Comparison of ENCODE assay signal across 8 mouse cellular contexts in the genomic region with DNA sequence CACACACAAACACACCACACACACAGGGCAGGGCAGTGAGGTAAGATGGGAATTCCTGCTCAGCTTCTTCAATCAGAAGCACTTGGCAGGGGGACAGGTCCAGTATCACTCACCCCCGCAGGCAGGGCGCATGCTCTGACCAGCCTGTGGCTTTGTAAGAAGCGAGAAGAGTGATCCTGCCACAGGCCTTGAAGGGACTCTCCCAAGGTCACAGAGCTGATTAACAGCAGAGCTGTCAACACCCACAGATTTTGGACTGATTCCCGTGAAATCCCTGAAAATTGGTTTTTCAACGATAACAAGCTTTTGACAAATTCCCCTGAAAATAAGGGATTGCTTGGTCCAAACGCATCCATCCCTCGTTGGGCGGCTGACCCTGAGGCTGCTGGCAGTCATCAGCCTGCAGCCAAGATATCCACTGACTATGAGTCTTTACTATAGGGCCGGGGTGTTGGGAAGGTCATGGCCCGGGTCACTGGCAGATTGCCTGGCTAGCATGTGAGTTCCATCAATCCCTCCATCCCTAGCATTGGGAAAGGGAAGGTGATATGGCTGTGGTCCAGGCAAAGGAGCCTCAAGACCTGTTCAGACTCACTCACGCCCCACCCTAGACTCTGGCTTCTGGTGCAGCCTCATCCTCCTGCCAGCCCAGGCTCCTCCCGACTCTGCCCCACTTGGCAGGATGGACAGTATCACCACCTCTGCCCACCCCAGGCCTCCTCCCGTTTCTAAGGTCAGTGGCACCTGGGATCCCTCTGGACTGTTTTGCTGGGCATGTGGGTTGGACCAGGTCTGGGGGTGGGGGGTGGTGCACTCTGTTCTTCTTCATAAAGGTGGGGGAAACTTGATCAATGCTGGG. TPM values are rescaled to one million over a fixed set of nuclear protein-coding genes. Genes with fewer than 3 reads are reported as not detected.
DNase-seq lines count a peak whose midpoint lies in the region; ATAC-seq and TF ChIP-seq lines count a peak whose summit lies in the region.
"Had no signal": no experiment of that assay in that cellular context is flagged by ENCODE, and none has a peak within 500 bp of the region (broad histone marks: within the 10 kb centered on the region; RNA-seq: fewer than 3 reads in every experiment).

No protein-coding gene starts in this region.

- peaks cover 17% of the 10 kb centered on the region for H3K4me1 ChIP-seq in lung, embryonic 14.5 days (ENCODE audit: insufficient read depth)

- no peak for TF ChIP-seq CTCF in lung, embryonic 14.5 days (IDR thresholded peaks at IDR 0.05; ENCODE audit: low read depth)

- DNase-seq in lung, embryonic 14.5 days = peak; percentile 44
- no peak for DNase-seq in lung, postnatal 36 days
- DNase-seq in fibroblast of lung, adult 2 months (ENCODE audit: low read depth) = peak; percentile 24
- peak; percentile 53 to 81 for DNase-seq in kidney, adult 8-10 months
- DNase-seq in testis, postnatal 10 days (ENCODE audit: low spot score) = peak; percentile 73
- DNase-seq in left cerebral cortex, adult 11 months (ENCODE audit: low spot score) = no peak
- no peak for DNase-seq in spleen, postnatal 14 days (ENCODE audit: low spot score in 2 of 2)

- H3K27ac ChIP-seq in lung, embryonic 14.5 days (ENCODE audit: low read depth) = no peak overlapping the region
- H3K27ac ChIP-seq: embryonic facial prominence, embryonic 12.5 days had no signal

- no peaks in the 10 kb centered on the region for H3K27me3 ChIP-seq in lung, embryonic 14.5 days (ENCODE audit: insufficient read depth, low read length)
- H3K27me3 ChIP-seq: embryonic facial prominence, embryonic 12.5 days had no signal

- ATAC-seq in lung, embryonic 14.5 days (ENCODE audit: insufficient read depth) = no peak

- no peak overlapping the region for H3K9ac ChIP-seq in lung, embryonic 14.5 days
- H3K9ac ChIP-seq: embryonic facial prominence, embryonic 12.5 days had no signal

- no peaks in the 10 kb centered on the region for H3K36me3 ChIP-seq in lung, embryonic 14.5 days (ENCODE audit: insufficient read depth)
- H3K36me3 ChIP-seq: embryonic facial prominence, embryonic 12.5 days had no signal

- no peak overlapping the region for H3K4me3 ChIP-seq in lung, embryonic 14.5 days (ENCODE audit: low read depth, low read length)
- H3K4me3 ChIP-seq: embryonic facial prominence, embryonic 12.5 days had no signal

- H3K9me3 ChIP-seq in lung, embryonic 14.5 days (ENCODE audit: low read depth, low read length) = no peaks in the 10 kb centered on the region
- H3K9me3 ChIP-seq: embryonic facial prominence, embryonic 12.5 days had no signal

- H3K4me2 ChIP-seq in lung, embryonic 14.5 days = no peak overlapping the region
- H3K4me2 ChIP-seq: embryonic facial prominence, embryonic 12.5 days had no signal

- WGBS in lung, embryonic 14.5 days = 38% methylated on average over 13 of the region's 13 CpGs

RNA-seq across cellular contexts. Expression of a gene that starts 41.1 kb away (rescaled TPM):
- 13.7 and 16.6 TPM in 2 replicates for polyA plus RNA-seq in lung, embryonic 14.5 days (2014; fragmentation: Nextera tagmentation; extraction: Ambion mirVana)

Comparison
In these comparisons a context has a peak if more than half of its experiments do, and no peak if none do; other contexts are left out.
1. DNase-seq: peak in lung, embryonic 14.5 days (single experiment), fibroblast of lung, adult 2 months (single experiment), kidney, adult 8-10 months (2 of 2) and testis, postnatal 10 days (single experiment); none in lung, postnatal 36 days (single experiment), left cerebral cortex, adult 11 months (single experiment) and spleen, postnatal 14 days (0 of 2).